Mouse (Mus musculus) hindbrain, postnatal 0 days (tissue): Measurements from ENCODE around the gene Mmp21. TPM values are rescaled to one million over a fixed set of nuclear protein-coding genes. Genes with fewer than 3 reads are reported as not detected.

Experiments
- ATAC-seq: fragments of 200-750 bp; cut with Nextera tagmentation; 2 replicates; pipeline ENCODE4 v1.8.0; 2017; ENCODE audit warnings: mild to moderate bottlenecking, moderate TSS enrichment, moderate library complexity
- DNase-seq: peaks from one replicate; pipeline ENCODE4 v3.0.0-alpha.2; 2015; ENCODE audit warnings: low spot score
- H3K27ac ChIP-seq: fragments of 300-500 bp; sonication (generic); 2 replicates; pipeline ENCODE4 v1.5.1; 2014; ENCODE audit warnings: mild to moderate bottlenecking
- H3K27me3 ChIP-seq: fragments of 300-500 bp; sonication (generic); 2 replicates; pipeline ENCODE4 v1.6.1; 2014; ENCODE audit warnings: low read length, mixed read lengths; ENCODE audit not compliant: insufficient read depth
- H3K36me3 ChIP-seq: fragments of 300-500 bp; sonication (generic); 2 replicates; pipeline ENCODE4 v1.6.1; 2014; ENCODE audit warnings: low read length, mixed read lengths; ENCODE audit not compliant: insufficient read depth
- H3K4me1 ChIP-seq: fragments of 300-500 bp; sonication (generic); 2 replicates; pipeline ENCODE4 v1.6.1; 2014; ENCODE audit warnings: antibody characterized with exemption, low read length, mixed read lengths; ENCODE audit not compliant: insufficient read depth
- H3K4me2 ChIP-seq: fragments of 300-500 bp; sonication (generic); 2 replicates; pipeline ENCODE4 v1.6.1; 2014; ENCODE audit warnings: low read depth, mild to moderate bottlenecking, low read length, moderate library complexity, mixed read lengths
- H3K4me3 ChIP-seq: fragments of 300-500 bp; sonication (generic); 2 replicates; pipeline ENCODE4 v1.5.1; 2014; ENCODE audit warnings: low read length
- H3K9ac ChIP-seq: fragments of 300-500 bp; sonication (generic); replicated peaks from 2 replicates; pipeline ENCODE4 v1.6.1; 2014; ENCODE audit warnings: mild to moderate bottlenecking, low read length, moderate library complexity, mixed read lengths
- H3K9me3 ChIP-seq: fragments of 300-500 bp; sonication (generic); 2 replicates; pipeline ENCODE4 v1.6.1; 2016; ENCODE audit warnings: low read length, mixed read lengths
- CTCF ChIP-seq: IDR thresholded peaks from 2 replicates; pipeline ENCODE4 v1.5.1; 2016; ENCODE audit warnings: antibody characterized with exemption, control low read depth, low read depth
- WGBS: fragments of 180-500 bp; shearing (Covaris S2); extraction: QIAGEN DNeasy Blood & Tissue Kit; methylation state at CpG from one replicate; pipeline ENCODE4 v1.1.7; 2014; 5-methylcytosine and 5-hydroxymethylcytosine counted together
- polyA plus RNA-seq: library from polyadenylated mRNA; unstranded; fragments of >200 nt; fragmentation: Nextera tagmentation; extraction: Ambion mirVana; gene quantifications from 2 replicates; pipeline ENCODE4 v1.2.1, GENCODE M21; 2015
- total RNA-seq: library from RNA; depleted of rRNA; stranded (reverse); fragments of >200 nt; gene quantifications from 2 replicates; pipeline ENCODE4 v1.2.3, GENCODE M21; 2014

Gene Mmp21
- total and polyA plus RNA-seq, 2 experiments from 2014 or later = 0.10 TPM; not detected in 1

DNA sequence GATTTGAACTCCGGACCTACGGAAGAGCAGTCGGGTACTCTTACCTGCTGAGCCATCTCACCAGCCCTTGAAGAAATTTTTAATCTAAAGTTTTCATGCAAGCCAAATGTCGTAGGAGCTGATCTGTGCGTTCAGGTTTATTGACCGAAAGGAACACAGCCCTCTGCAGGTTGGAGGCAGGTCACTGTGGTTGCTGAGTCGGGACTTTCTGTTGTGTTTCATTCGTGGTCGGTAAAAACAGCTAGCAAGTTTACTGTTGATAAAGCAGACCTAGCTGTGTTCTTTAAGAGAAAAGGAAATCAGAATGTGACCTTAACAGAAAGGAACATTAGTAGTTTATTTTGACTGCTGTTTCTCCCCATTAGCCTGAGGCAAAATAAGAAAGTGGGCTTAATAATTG, 9.9 kb downstream of the Mmp21 start:
- Histone ChIP-seq H3K4me1 (no peaks in the 10 kb centered on the region), H3K4me2 (no peak overlapping the region), H3K27me3 (no peaks in the 10 kb centered on the region), H3K9ac (no peak overlapping the region), H3K4me3 (no peak overlapping the region), H3K27ac (no peak overlapping the region), H3K9me3 (no peaks in the 10 kb centered on the region), H3K36me3 (peaks cover 46% of the 10 kb centered on the region)
- 94% methylated on average over 9 of the region's 9 CpGs for WGBS
- DNase-seq (no peak), ATAC-seq (no peak)
- TF ChIP-seq CTCF = no peak

DNA sequence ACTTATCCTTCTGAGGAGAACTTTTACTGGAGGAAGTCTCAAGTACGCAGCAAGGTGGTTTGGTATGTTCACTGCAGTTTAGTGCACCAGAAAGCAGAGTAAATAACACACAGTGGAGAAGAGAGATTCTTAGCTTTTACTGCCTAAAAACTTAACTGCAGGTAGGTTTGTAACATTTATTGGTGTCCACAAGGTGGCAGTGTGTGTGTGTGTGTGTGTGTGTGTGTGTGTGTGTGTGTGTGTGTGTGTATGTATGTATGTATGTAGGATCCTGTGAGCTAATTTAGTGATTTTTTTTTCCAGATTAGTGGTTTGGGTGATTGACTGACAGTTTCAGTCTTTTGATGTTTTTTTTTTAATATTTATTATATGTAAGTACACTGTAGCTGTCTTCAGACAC, 10.8 kb downstream of the Mmp21 start:
- ATAC-seq = no peak
- Histone ChIP-seq H3K4me3 (no peak overlapping the region), H3K27me3 (no peaks in the 10 kb centered on the region), H3K9ac (no peak overlapping the region), H3K36me3 (peaks cover 46% of the 10 kb centered on the region), H3K9me3 (no peaks in the 10 kb centered on the region), H3K4me2 (no peak overlapping the region), H3K4me1 (no peaks in the 10 kb centered on the region), H3K27ac (no peak overlapping the region)
- TF ChIP-seq CTCF = peak; percentile 79
- DNase-seq = peak; percentile 61
- 92% methylated on average over 1 of the region's 1 CpGs for WGBS

DNA sequence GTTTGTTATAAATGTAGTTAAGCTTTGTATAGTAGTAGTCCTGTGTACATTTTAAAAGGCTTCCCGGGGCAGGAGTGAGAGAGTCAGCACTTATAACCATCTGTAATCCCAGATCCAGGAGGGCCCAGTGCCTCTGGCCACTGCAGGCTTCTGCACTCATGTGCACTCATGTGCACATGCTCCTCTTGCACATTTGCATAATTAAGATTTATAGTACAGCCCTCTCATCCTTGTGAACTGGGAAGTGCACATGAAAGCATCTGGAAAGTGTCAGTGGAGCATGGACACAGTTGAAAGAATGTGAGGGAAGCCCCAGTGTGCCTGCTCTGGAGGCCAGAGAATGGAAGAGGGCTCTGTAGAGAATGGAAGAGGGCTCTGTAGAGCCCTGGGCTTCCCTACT, 17.4 kb downstream of the Mmp21 start:
- Histone ChIP-seq H3K27ac (no peak overlapping the region), H3K36me3 (peaks cover 82% of the 10 kb centered on the region), H3K4me2 (no peak overlapping the region), H3K9me3 (no peaks in the 10 kb centered on the region), H3K4me1 (no peaks in the 10 kb centered on the region), H3K9ac (no peak overlapping the region), H3K4me3 (no peak overlapping the region), H3K27me3 (no peaks in the 10 kb centered on the region)
- no peak for TF ChIP-seq CTCF
- DNase-seq (no peak), ATAC-seq (no peak)
- WGBS = 89% methylated on average over 1 of the region's 1 CpGs

GRCm38 (mm10) chr7:133645716-133646115, 34.1 kb downstream of the Mmp21 start:
- Histone ChIP-seq H3K27ac (no peak overlapping the region), H3K4me1 (no peaks in the 10 kb centered on the region), H3K4me3 (no peak overlapping the region), H3K36me3 (peaks cover 69% of the 10 kb centered on the region), H3K4me2 (no peak overlapping the region), H3K9ac (no peak overlapping the region), H3K9me3 (no peaks in the 10 kb centered on the region), H3K27me3 (no peaks in the 10 kb centered on the region)
- ATAC-seq (no peak), DNase-seq (no peak)
- TF ChIP-seq CTCF = no peak
- 90% methylated on average over 6 of the region's 6 CpGs for WGBS

DNA sequence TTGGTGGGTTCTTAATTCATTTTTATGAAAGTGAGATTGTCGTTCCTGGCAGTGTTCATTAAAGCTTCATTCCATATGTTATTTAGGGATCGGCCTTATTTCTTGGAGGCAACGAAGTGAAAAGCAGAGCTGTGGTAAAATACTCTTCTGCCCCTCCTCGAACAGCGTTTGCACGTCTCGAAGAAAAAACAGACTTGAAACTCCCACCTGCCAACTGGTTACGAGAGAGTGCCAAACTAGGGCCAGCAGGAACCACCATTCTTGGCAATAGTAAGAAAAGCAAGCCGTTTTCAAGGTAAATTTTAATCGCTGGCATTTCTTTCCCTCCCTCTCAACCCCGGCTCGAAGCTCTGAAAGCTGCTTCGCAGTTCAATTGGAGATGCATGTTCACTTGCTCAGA, 41.0 kb downstream of the Mmp21 start:
- no peak for DNase-seq
- Histone ChIP-seq H3K9ac (peak overlapping the region; percentile 78; the same call in 1 of the 2 replicates), H3K4me3 (peak overlapping the region; percentile 78)

GRCm38 (mm10) chr7:133638306-133638705, 41.6 kb downstream of the Mmp21 start:
- Histone ChIP-seq H3K36me3 (peaks cover 20% of the 10 kb centered on the region), H3K4me2 (peak overlapping the region; percentile 87), H3K27ac (peak overlapping the region; percentile 79), H3K4me1 (peaks cover 7% of the 10 kb centered on the region; the same call in 1 of the 2 replicates), H3K9ac (peak overlapping the region; percentile 78), H3K4me3 (peak overlapping the region; percentile 78), H3K27me3 (no peaks in the 10 kb centered on the region), H3K9me3 (no peaks in the 10 kb centered on the region)
- TF ChIP-seq CTCF = no peak
- ATAC-seq = no peak
- WGBS = 12% methylated on average over 13 of the region's 13 CpGs
- no peak for DNase-seq

More for the DNA sequence above, 41.0 kb downstream of the Mmp21 start:
- H3K4me1 ChIP-seq = peaks cover 7% of the 10 kb centered on the region; the same call in 1 of the 2 replicates
- ATAC-seq = no peak
- H3K27me3 ChIP-seq = no peaks in the 10 kb centered on the region
- peaks cover 25% of the 10 kb centered on the region for H3K36me3 ChIP-seq
- H3K9me3 ChIP-seq = no peaks in the 10 kb centered on the region
- 87% methylated on average over 13 of the region's 13 CpGs for WGBS
- peak overlapping the region; percentile 87 for H3K4me2 ChIP-seq
- no peak overlapping the region for H3K27ac ChIP-seq
- no peak for TF ChIP-seq CTCF
